Mouse (Mus musculus) MEL (cell line): Measurements from ENCODE around the gene Arhgef25. TPM values are rescaled to one million over a fixed set of nuclear protein-coding genes. Genes with fewer than 3 reads are reported as not detected.

Experiments used
- DNase-seq: peaks from one replicate; pipeline ENCODE4 v3.0.0; 2011; ENCODE audit warnings: low read depth, low spot score
- H3K27ac ChIP-seq: 2 replicates; pipeline ENCODE4 v1.5.1; 2012; ENCODE audit warnings: low read depth, mild to moderate bottlenecking, control low read depth, low read length, moderate library complexity; ENCODE audit not compliant: control insufficient read depth
- H3K27me3 ChIP-seq, 2 experiments: fragments of 150-350 bp in 1 of 2; sonication (generic) in 1 of 2; 2 replicates each; pipeline ENCODE4 v1.6.1; 2012; ENCODE audit warnings: low read length in 2 of 2, mild to moderate bottlenecking in 2 of 2, improper control_type of control experiment in 1 of 2, moderate library complexity in 1 of 2; ENCODE audit not compliant: insufficient read depth in 2 of 2, control insufficient read depth in 1 of 2
- H3K36me3 ChIP-seq, 2 experiments: 2 replicates each; pipeline ENCODE4 v1.6.1; 2012 to 2014; ENCODE audit warnings: low read length in 2 of 2, improper control_type of control experiment in 1 of 2, inconsistent platforms in 1 of 2, mild to moderate bottlenecking in 1 of 2; ENCODE audit not compliant: insufficient read depth in 2 of 2, control insufficient read depth in 1 of 2
- H3K4me1 ChIP-seq, 2 experiments: fragments of 150-350 bp in 1 of 2; sonication (generic) in 1 of 2; 2 replicates each; pipeline ENCODE4 v1.6.1; 2012; ENCODE audit warnings: low read length in 2 of 2, improper control_type of control experiment in 1 of 2, mild to moderate bottlenecking in 1 of 2; ENCODE audit not compliant: insufficient read depth in 2 of 2, control insufficient read depth in 1 of 2
- H3K4me3 ChIP-seq, 2 experiments: fragments of 150-350 bp in 1 of 2; sonication (generic) in 1 of 2; 2 replicates each; pipeline ENCODE4 v1.5.1; 2012; ENCODE audit warnings: low read depth in 2 of 2, low read length in 2 of 2, mild to moderate bottlenecking in 2 of 2, moderate library complexity in 2 of 2, control low read depth in 1 of 2, improper control_type of control experiment in 1 of 2; ENCODE audit not compliant: control insufficient read depth in 1 of 2, insufficient read depth in 1 of 2
- H3K79me2 ChIP-seq: 2 replicates; pipeline ENCODE4 v1.6.1; 2012; ENCODE audit warnings: mild to moderate bottlenecking, low read length, moderate library complexity; ENCODE audit not compliant: control insufficient read depth, poor library complexity, insufficient read depth
- H3K9ac ChIP-seq: 2 replicates; pipeline ENCODE4 v1.6.1; 2012; ENCODE audit warnings: low read depth, mild to moderate bottlenecking, control low read depth, low read length, moderate library complexity; ENCODE audit not compliant: control insufficient read depth, poor library complexity, severe bottlenecking
- H3K9me3 ChIP-seq: fragments of 150-350 bp; sonication (generic); replicated peaks from 2 replicates; pipeline ENCODE4 v1.6.1; 2012; ENCODE audit warnings: mild to moderate bottlenecking, low read length, improper control_type of control experiment, moderate library complexity; ENCODE audit not compliant: insufficient read depth
- BHLHE40 ChIP-seq: IDR thresholded peaks from 2 replicates; pipeline ENCODE4 v1.6.1; 2012; ENCODE audit warnings: low read depth, mild to moderate bottlenecking, inconsistent platforms, low read length, improper control_type of control experiment, borderline replicate concordance
- CHD1 ChIP-seq: IDR thresholded peaks from 2 replicates; pipeline ENCODE4 v1.6.1; 2012; ENCODE audit warnings: low read depth, mild to moderate bottlenecking, inconsistent platforms, low read length, improper control_type of control experiment
- CHD2 ChIP-seq: IDR thresholded peaks from 2 replicates; pipeline ENCODE4 v1.6.1; 2011; ENCODE audit warnings: low read length, improper control_type of control experiment
- CTCF ChIP-seq, 3 experiments: IDR thresholded peaks in 2 of 3; conservative IDR thresholded peaks in 1 of 3; 2 replicates each; pipeline ENCODE4 v1.5.1; 2011 to 2012; ENCODE audit warnings: low read length in 3 of 3, low read depth in 2 of 3, mild to moderate bottlenecking in 2 of 3, improper control_type of control experiment in 1 of 3, inconsistent platforms in 1 of 3, mixed read lengths in 1 of 3, moderate library complexity in 1 of 3; ENCODE audit not compliant: control insufficient read depth in 1 of 3, insufficient read depth in 1 of 3, poor library complexity in 1 of 3, severe bottlenecking in 1 of 3
- E2F4 ChIP-seq: IDR thresholded peaks from 2 replicates; pipeline ENCODE4 v1.6.1; 2011; ENCODE audit warnings: low read depth, low read length, improper control_type of control experiment, borderline replicate concordance
- ELF1 ChIP-seq: IDR thresholded peaks from 2 replicates; pipeline ENCODE4 v1.6.1; 2014; ENCODE audit warnings: low read depth, mild to moderate bottlenecking, inconsistent platforms, low read length, improper control_type of control experiment, moderate library complexity
- EP300 ChIP-seq, 2 experiments: IDR thresholded peaks; 2 replicates each; pipeline ENCODE4 v1.6.1; 2011; ENCODE audit warnings: improper control_type of control experiment in 2 of 2, low read length in 2 of 2, low read depth in 1 of 2, mild to moderate bottlenecking in 1 of 2
- ETS1 ChIP-seq: IDR thresholded peaks from 2 replicates; pipeline ENCODE4 v1.6.1; 2012; ENCODE audit warnings: low read depth, mild to moderate bottlenecking, inconsistent platforms, low read length, improper control_type of control experiment, moderate library complexity
- HCFC1 ChIP-seq: IDR thresholded peaks from 2 replicates; pipeline ENCODE4 v1.6.1; 2012; ENCODE audit warnings: low read depth, mild to moderate bottlenecking, inconsistent platforms, low read length, improper control_type of control experiment, moderate library complexity
- JUND ChIP-seq: IDR thresholded peaks from 2 replicates; pipeline ENCODE4 v1.6.1; 2011; ENCODE audit warnings: low read depth, mild to moderate bottlenecking, improper control_type of control experiment, low read length
- MAFK ChIP-seq: IDR thresholded peaks from 2 replicates; pipeline ENCODE4 v1.6.1; 2011; ENCODE audit warnings: low read depth, mild to moderate bottlenecking, low read length, improper control_type of control experiment, borderline replicate concordance
- MAX ChIP-seq: IDR thresholded peaks from 2 replicates; pipeline ENCODE4 v1.6.1; 2011; ENCODE audit warnings: low read length, improper control_type of control experiment
- MAZ ChIP-seq: IDR thresholded peaks from 2 replicates; pipeline ENCODE4 v1.6.1; 2012; ENCODE audit warnings: low read depth, mild to moderate bottlenecking, inconsistent platforms, low read length, improper control_type of control experiment
- MEF2A ChIP-seq: IDR thresholded peaks from 2 replicates; pipeline ENCODE4 v1.6.1; 2014; ENCODE audit warnings: low read depth, mild to moderate bottlenecking, inconsistent platforms, low read length, improper control_type of control experiment; ENCODE audit not compliant: poor library complexity, insufficient replicate concordance, severe bottlenecking; ENCODE audit errors: extremely low read depth
- MXI1 ChIP-seq: IDR thresholded peaks from 2 replicates; pipeline ENCODE4 v1.6.1; 2011; ENCODE audit warnings: mild to moderate bottlenecking, low read depth, low read length, improper control_type of control experiment
- MYB ChIP-seq: IDR thresholded peaks from 2 replicates; pipeline ENCODE4 v1.6.1; 2011; ENCODE audit warnings: mild to moderate bottlenecking, low read depth, low read length, improper control_type of control experiment
- MYC ChIP-seq: IDR thresholded peaks from 2 replicates; pipeline ENCODE4 v1.6.1; 2011; ENCODE audit warnings: low read depth, mild to moderate bottlenecking, low read length, improper control_type of control experiment, moderate library complexity
- NELFE ChIP-seq: IDR thresholded peaks from 2 replicates; pipeline ENCODE4 v1.6.1; 2011; ENCODE audit warnings: low read depth, low read length, improper control_type of control experiment
- NRF1 ChIP-seq: IDR thresholded peaks from 2 replicates; pipeline ENCODE4 v1.6.1; 2014; ENCODE audit warnings: low read depth, mild to moderate bottlenecking, inconsistent platforms, low read length, improper control_type of control experiment, moderate library complexity; ENCODE audit not compliant: poor library complexity, insufficient read depth, severe bottlenecking
- POLR2A ChIP-seq, 2 experiments: IDR thresholded peaks; 2 replicates each; pipeline ENCODE4 v1.6.1; 2011 to 2012; ENCODE audit warnings: low read length in 2 of 2, mild to moderate bottlenecking in 2 of 2, control low read depth in 1 of 2, improper control_type of control experiment in 1 of 2, low read depth in 1 of 2, moderate library complexity in 1 of 2; ENCODE audit not compliant: control insufficient read depth in 1 of 2, insufficient read depth in 1 of 2, poor library complexity in 1 of 2
- POLR2AphosphoS2 ChIP-seq: IDR thresholded peaks from 2 replicates; pipeline ENCODE4 v1.6.1; 2011; ENCODE audit warnings: low read length, improper control_type of control experiment
- POLR2AphosphoS5 ChIP-seq: IDR thresholded peaks from 2 replicates; pipeline ENCODE4 v1.6.1; 2012; ENCODE audit warnings: low read depth, borderline replicate concordance, mild to moderate bottlenecking, inconsistent platforms, low read length, moderate library complexity, mixed read lengths
- RAD21 ChIP-seq: IDR thresholded peaks from 2 replicates; pipeline ENCODE4 v1.6.1; 2011; ENCODE audit warnings: mild to moderate bottlenecking, low read depth, low read length, improper control_type of control experiment
- RCOR1 ChIP-seq: IDR thresholded peaks from 2 replicates; pipeline ENCODE4 v1.6.1; 2012; ENCODE audit warnings: low read depth, mild to moderate bottlenecking, inconsistent platforms, low read length, improper control_type of control experiment
- TBP ChIP-seq: IDR thresholded peaks from 2 replicates; pipeline ENCODE4 v1.8.0; 2011; ENCODE audit warnings: low read depth, low read length, improper control_type of control experiment
- UBTF ChIP-seq: IDR thresholded peaks from 2 replicates; pipeline ENCODE4 v1.6.1; 2012; ENCODE audit warnings: low read depth, mild to moderate bottlenecking, inconsistent platforms, low read length, improper control_type of control experiment, moderate library complexity, borderline replicate concordance; ENCODE audit not compliant: insufficient read depth
- USF1 ChIP-seq: IDR thresholded peaks from 2 replicates; pipeline ENCODE4 v1.6.1; 2014; ENCODE audit warnings: low read depth, mild to moderate bottlenecking, inconsistent platforms, low read length, improper control_type of control experiment, moderate library complexity
- USF2 ChIP-seq, 2 experiments: IDR thresholded peaks; 2 replicates each; pipeline ENCODE4 v1.6.1; 2011 to 2012; ENCODE audit warnings: improper control_type of control experiment in 2 of 2, low read length in 2 of 2, borderline replicate concordance in 1 of 2, inconsistent platforms in 1 of 2, low read depth in 1 of 2, mild to moderate bottlenecking in 1 of 2; ENCODE audit not compliant: insufficient read depth in 1 of 2
- ZC3H11A ChIP-seq: IDR thresholded peaks from 2 replicates; pipeline ENCODE4 v1.6.1; 2012; ENCODE audit warnings: low read depth, mild to moderate bottlenecking, inconsistent platforms, low read length, improper control_type of control experiment
- ZKSCAN1 ChIP-seq: IDR thresholded peaks from 2 replicates; pipeline ENCODE4 v1.6.1; 2012; ENCODE audit warnings: low read depth, mild to moderate bottlenecking, inconsistent platforms, low read length, improper control_type of control experiment, moderate library complexity
- ZMIZ1 ChIP-seq: IDR thresholded peaks from 2 replicates; pipeline ENCODE4 v1.6.1; 2012; ENCODE audit warnings: low read depth, mild to moderate bottlenecking, inconsistent platforms, low read length, improper control_type of control experiment, moderate library complexity
- ZNF384 ChIP-seq: IDR thresholded peaks from 2 replicates; pipeline ENCODE4 v1.6.1; 2012; ENCODE audit warnings: low read depth, mild to moderate bottlenecking, inconsistent platforms, low read length, improper control_type of control experiment
- polyA plus RNA-seq, 2 experiments: library from polyadenylated mRNA; stranded (reverse) in 1 of 2; unstranded in 1 of 2; fragments of >175 nt in 1 of 2; fragments of >200 nt in 1 of 2; gene quantifications; 2 replicates each; pipeline versions ENCODE4 v1.2.1 to v1.2.4; 2012; ENCODE audit warnings: low replicate concordance in 2 of 2, low read depth in 1 of 2; ENCODE audit not compliant: insufficient read length in 2 of 2, insufficient read depth in 1 of 2, missing spikeins in 1 of 2
- total RNA-seq: library from RNA; depleted of rRNA; stranded (reverse); fragments of 300-350 nt; gene quantifications from 2 replicates; pipeline ENCODE4 v1.2.3, GENCODE M21; 2012

Arhgef25 gene
- total and polyA plus RNA-seq, 3 experiments: 16.9 to 44.6 TPM; not detected in 1

GRCm38 (mm10) chr10:127165654-127166403, 24.1 kb downstream of the Arhgef25 start (continued):
- TF ChIP-seq CTCF (IDR thresholded peaks at IDR 0.05 in 2 of 3, conservative IDR thresholded peaks at IDR 0.05 in 1 of 3; ENCODE audit: control insufficient read depth in 1 of 3, insufficient read depth in 1 of 3, low read depth in 2 of 3, low read length in 3 of 3, poor library complexity in 1 of 3, severe bottlenecking in 1 of 3) (no peak; a peak in 1 of 6 replicates), BHLHE40 (0 out of 2 replicates have a peak, but pooled peaks have one; percentile 33), ETS1 (peak; percentile 56; the same call in 1 of the 2 replicates), ZMIZ1 (no peak), MYB (no peak), POLR2A (IDR thresholded peaks at IDR 0.05; ENCODE audit: control insufficient read depth in 1 of 2, insufficient read depth in 1 of 2, low read depth in 1 of 2, low read length in 2 of 2, poor library complexity in 1 of 2) (peak; percentile 55 to 70; a peak in 3 of 4 replicates), MAFK (no peak), CHD1 (peak; percentile 75), USF2 (IDR thresholded peaks at IDR 0.05; ENCODE audit: borderline replicate concordance in 1 of 2, insufficient read depth in 1 of 2, low read depth in 1 of 2, low read length in 2 of 2) (no peak), MXI1 (0 out of 2 replicates have a peak, but pooled peaks have one; percentile 50), MAZ (peak; percentile 44; the same call in 1 of the 2 replicates)

- DNase-seq: no peak
- H3K27ac ChIP-seq: peak overlapping the region; percentile 88
- H3K79me2 ChIP-seq: peaks cover 26% of the 10 kb centered on the region
- no peaks in the 10 kb centered on the region for H3K27me3 ChIP-seq
- no peaks in the 10 kb centered on the region for H3K9me3 ChIP-seq
- H3K9ac ChIP-seq: peak overlapping the region; percentile 91
- peak overlapping the region; percentile 67 to 68 for H3K4me3 ChIP-seq
- no peak for TF ChIP-seq POLR2AphosphoS2
- 0 out of 2 replicates have a peak, but pooled peaks have one; percentile 1 for TF ChIP-seq NRF1
- TF ChIP-seq CTCF (IDR thresholded peaks at IDR 0.05 in 2 of 3, conservative IDR thresholded peaks at IDR 0.05 in 1 of 3; ENCODE audit: control insufficient read depth in 1 of 3, insufficient read depth in 1 of 3, low read depth in 2 of 3, low read length in 3 of 3, poor library complexity in 1 of 3, severe bottlenecking in 1 of 3): no peak
- TF ChIP-seq USF2 (IDR thresholded peaks at IDR 0.05; ENCODE audit: borderline replicate concordance in 1 of 2, insufficient read depth in 1 of 2, low read depth in 1 of 2, low read length in 2 of 2): no peak
- TF ChIP-seq ELF1: no peak
- no peak for TF ChIP-seq EP300 (IDR thresholded peaks at IDR 0.05; ENCODE audit: low read depth in 1 of 2, low read length in 2 of 2)
- no peak for TF ChIP-seq ZKSCAN1
- no peak for TF ChIP-seq RAD21
- TF ChIP-seq ZNF384: no peak
- no peak for TF ChIP-seq MEF2A
- no peak for TF ChIP-seq TBP
- 0 out of 2 replicates have a peak, but pooled peaks have one; percentile 86 for TF ChIP-seq UBTF
- TF ChIP-seq JUND: no peak
- TF ChIP-seq MYC: no peak
- TF ChIP-seq MAX: no peak
- peak; percentile 35; the same call in 1 of the 2 replicates for TF ChIP-seq NELFE
- TF ChIP-seq RCOR1: no peak
- no peak for TF ChIP-seq USF1
- TF ChIP-seq ETS1: no peak
- TF ChIP-seq HCFC1: no peak
- no peak for TF ChIP-seq ZC3H11A
- TF ChIP-seq CHD1: no peak
- TF ChIP-seq E2F4: no peak
- TF ChIP-seq POLR2AphosphoS5: no peak; the same call in 1 of the 2 replicates
- no peak for TF ChIP-seq CHD2
- peaks cover 2 to 13% of the 10 kb centered on the region in 2 experiments; a peak in 2 of 4 replicates for H3K36me3 ChIP-seq
- H3K4me1 ChIP-seq: peaks cover 2 to 16% of the 10 kb centered on the region in 2 experiments; a peak in 3 of 4 replicates
Observed at GRCm38 (mm10) chr10:127165354-127165653, 24.6 kb downstream of the Arhgef25 start.
